Mouse (Mus musculus) right cerebral cortex, postnatal 4 days (tissue): ENCODE measurements around the gene Tmprss13.

Experiments
- DNase-seq: peaks from one replicate; pipeline ENCODE4 v3.0.0-alpha.2; 2022

Gene Tmprss13

GRCm38 (mm10) chr9:45383883-45384282 is 65.0 kb downstream of the Tmprss13 start:
- no peak for DNase-seq

GRCm38 (mm10) chr9:45386698-45387097 is 67.8 kb downstream of the Tmprss13 start:
- no peak for DNase-seq

- peak; percentile 84 for DNase-seq
Measured at GRCm38 (mm10) chr9:45388385-45388994, 69.6 kb downstream of the Tmprss13 start.

- no peak for DNase-seq
Measured at GRCm38 (mm10) chr9:45389596-45389995, 70.7 kb downstream of the Tmprss13 start.

- no peak for DNase-seq
Measured at GRCm38 (mm10) chr9:45391299-45391698, 72.4 kb downstream of the Tmprss13 start.

- no peak for DNase-seq
Measured at GRCm38 (mm10) chr9:45395218-45395617, 76.3 kb downstream of the Tmprss13 start.

GRCm38 (mm10) chr9:45395796-45396195 is 76.9 kb downstream of the Tmprss13 start:
- DNase-seq, result no peak
